Mouse (Mus musculus) cortical plate, adult 2 months (tissue): ENCODE data around the gene Ryr1.

Experiments used
- CTCF ChIP-seq: fragments of 200-500 bp; IDR thresholded peaks from 2 replicates; pipeline ENCODE4 v1.5.1; 2011; ENCODE audit warnings: mild to moderate bottlenecking, control low read depth, low read length; ENCODE audit not compliant: insufficient read depth; ENCODE audit errors: extremely low read depth
- POLR2A ChIP-seq: fragments of 200-500 bp; IDR thresholded peaks from 2 replicates; pipeline ENCODE4 v1.6.1; 2011; ENCODE audit warnings: mild to moderate bottlenecking, low read length, control low read depth; ENCODE audit not compliant: insufficient read depth; ENCODE audit errors: extremely low read depth

- TF ChIP-seq CTCF, result no peak
- no peak for TF ChIP-seq POLR2A
These were observed 45.5 kb downstream of the Ryr1 start for GRCm38 (mm10) chr7:29079419-29079950.
